8 mouse cellular contexts compared by ENCODE assay signal in the genomic region with DNA sequence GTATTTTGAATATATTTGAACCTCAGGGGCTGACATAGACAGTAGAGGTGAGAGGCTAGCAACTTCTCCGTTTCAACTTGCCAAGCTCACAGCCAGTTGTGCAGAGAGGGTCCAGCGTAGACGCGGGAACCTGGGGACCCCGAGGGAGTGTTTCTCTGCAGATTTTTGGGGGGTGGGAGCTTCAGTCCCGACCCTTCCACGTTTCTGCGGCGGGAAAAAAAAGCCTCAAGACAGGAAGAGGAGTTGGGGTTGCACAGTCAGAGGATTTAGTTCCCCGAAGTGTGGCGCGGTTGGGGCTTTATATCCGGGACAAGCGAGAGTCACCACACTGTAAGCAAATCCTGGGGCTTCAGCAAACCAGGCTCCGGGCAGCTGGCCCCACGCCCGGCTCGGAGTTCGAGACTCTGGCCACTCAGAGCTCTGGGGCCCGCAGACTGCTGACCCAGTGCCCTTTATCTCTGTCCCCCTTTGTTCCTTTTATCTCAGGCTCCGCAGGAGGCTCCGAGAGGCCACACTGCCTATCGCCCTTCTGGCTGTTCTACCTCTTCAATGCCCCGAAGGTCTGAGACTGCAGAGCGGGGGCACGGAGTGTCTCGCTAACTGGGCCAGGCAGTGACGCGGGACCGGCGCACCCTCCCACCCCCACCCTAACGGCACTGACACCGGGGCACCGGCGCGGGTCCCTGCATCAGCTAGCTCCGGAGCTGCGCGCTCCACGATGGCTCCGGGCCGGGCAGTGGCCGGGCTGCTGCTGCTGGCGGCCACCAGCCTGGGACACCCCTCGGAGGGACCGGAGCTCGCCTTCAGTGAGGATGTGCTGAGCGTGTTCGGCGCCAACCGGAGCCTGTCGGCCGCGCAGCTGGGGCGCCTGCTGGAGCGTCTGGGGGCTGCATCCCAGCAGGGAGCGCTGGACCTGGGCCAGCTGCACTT. TPM values are rescaled to one million over a fixed set of nuclear protein-coding genes. Genes with fewer than 3 reads are reported as not detected.
DNase-seq lines count a peak whose midpoint lies in the region; ATAC-seq and TF ChIP-seq lines count a peak whose summit lies in the region.

No protein-coding gene starts in this region.

- H3K4me2 ChIP-seq in embryonic facial prominence, embryonic 11.5 days (ENCODE audit: low read depth, low read length): peak overlapping the region; percentile 93
- H3K4me2 ChIP-seq in limb, embryonic 14.5 days (replicated peaks; ENCODE audit: low read depth, low read length, severe bottlenecking): peak overlapping the region; percentile 86
- H3K4me2 ChIP-seq in midbrain, embryonic 15.5 days: peak overlapping the region; percentile 89

- H3K4me1 ChIP-seq in embryonic facial prominence, embryonic 11.5 days (ENCODE audit: control insufficient read depth, insufficient read depth, low read length): no peaks in the 10 kb centered on the region
- H3K4me1 ChIP-seq in limb, embryonic 14.5 days (ENCODE audit: control insufficient read depth, insufficient read depth, low read length): peaks cover 9% of the 10 kb centered on the region
- peaks cover 18% of the 10 kb centered on the region for H3K4me1 ChIP-seq in midbrain, embryonic 15.5 days

- no peak for TF ChIP-seq POLR2A in limb, embryonic 14.5 days (IDR thresholded peaks at IDR 0.05; ENCODE audit: borderline replicate concordance, extremely low read depth, insufficient read depth, insufficient read length)

- peak overlapping the region; percentile 28; the same call in 1 of the 2 replicates for H3K27ac ChIP-seq in embryonic facial prominence, embryonic 11.5 days (replicated peaks; ENCODE audit: low read depth, low read length)
- no peak overlapping the region for H3K27ac ChIP-seq in limb, embryonic 14.5 days (replicated peaks; ENCODE audit: low read depth, low read length)
- H3K27ac ChIP-seq in midbrain, embryonic 15.5 days: no peak overlapping the region; the same call in 1 of the 2 replicates

- under 1% methylated on average over 56 of the region's 57 CpGs for WGBS in embryonic facial prominence, embryonic 11.5 days
- 1% methylated on average over 43 of the region's 57 CpGs for WGBS in limb, embryonic 14.5 days
- WGBS in midbrain, embryonic 15.5 days: under 1% methylated on average over 57 of the region's 57 CpGs

- H3K27me3 ChIP-seq in embryonic facial prominence, embryonic 11.5 days (ENCODE audit: control insufficient read depth, insufficient read depth, low read length): no peaks in the 10 kb centered on the region
- H3K27me3 ChIP-seq in limb, embryonic 14.5 days (ENCODE audit: control insufficient read depth, insufficient read depth, low read length): no peaks in the 10 kb centered on the region
- H3K27me3 ChIP-seq in midbrain, embryonic 15.5 days (replicated peaks): 0 out of 2 replicates have a peak, but pooled peaks cover 9% of the 10 kb centered on the region

- ATAC-seq in monocyte, adult 5-6 weeks (replicated peaks; ENCODE audit: insufficient number of reproducible peaks, low FRiP score, low TSS enrichment, poor library complexity, severe bottlenecking): no peak
- ATAC-seq in embryonic facial prominence, embryonic 11.5 days (replicated peaks; ENCODE audit: insufficient number of reproducible peaks, low FRiP score, low TSS enrichment, low read depth): peak; percentile 81
- ATAC-seq in limb, embryonic 14.5 days (ENCODE audit: low FRiP score, low read depth): peak; percentile 65
- ATAC-seq in midbrain, embryonic 15.5 days (replicated peaks): peak; percentile 90

- no peaks in the 10 kb centered on the region for H3K9me3 ChIP-seq in embryonic facial prominence, embryonic 11.5 days (replicated peaks; ENCODE audit: control insufficient read depth, low read length)
- H3K9me3 ChIP-seq in limb, embryonic 14.5 days (ENCODE audit: control insufficient read depth, low read length): no peaks in the 10 kb centered on the region
- H3K9me3 ChIP-seq in midbrain, embryonic 15.5 days: no peaks in the 10 kb centered on the region

- peak; percentile 6 to 9 for DNase-seq in monocyte, adult 2 months (ENCODE audit: low read depth in 1 of 2, low spot score in 2 of 2)
- DNase-seq in embryonic facial prominence, embryonic 11.5 days (ENCODE audit: low spot score): peak; percentile 70
- DNase-seq in heart, adult 18-20 months: peak; percentile 61 to 70
- peak; percentile 65 for DNase-seq in kidney, adult 18-20 months
- DNase-seq in limb, embryonic 14.5 days (ENCODE audit: low spot score): peak; percentile 57
- peak; percentile 22 to 42 for DNase-seq in spleen, postnatal 14 days (ENCODE audit: low spot score in 2 of 2)

- H3K4me3 ChIP-seq in embryonic facial prominence, embryonic 11.5 days (ENCODE audit: low read depth, low read length): peak overlapping the region; percentile 60
- H3K4me3 ChIP-seq in limb, embryonic 14.5 days (replicated peaks; ENCODE audit: low read length): peak overlapping the region; percentile 59
- H3K4me3 ChIP-seq in midbrain, embryonic 15.5 days: peak overlapping the region; percentile 50

- peak overlapping the region; percentile 79 for H3K9ac ChIP-seq in embryonic facial prominence, embryonic 11.5 days (replicated peaks; ENCODE audit: low read length)
- peak overlapping the region; percentile 52 for H3K9ac ChIP-seq in limb, embryonic 14.5 days (ENCODE audit: low read depth, low read length, severe bottlenecking)
- peak overlapping the region; percentile 33 for H3K9ac ChIP-seq in midbrain, embryonic 15.5 days

- no peaks in the 10 kb centered on the region for H3K36me3 ChIP-seq in embryonic facial prominence, embryonic 11.5 days (replicated peaks; ENCODE audit: control insufficient read depth, insufficient read depth, low read depth, low read length)
- H3K36me3 ChIP-seq in limb, embryonic 14.5 days (ENCODE audit: control insufficient read depth, insufficient read depth, low read length): no peaks in the 10 kb centered on the region
- H3K36me3 ChIP-seq in midbrain, embryonic 15.5 days (replicated peaks): no peaks in the 10 kb centered on the region

RNA-seq across cellular contexts. Expression of gene Slc39a8, which starts 0.9 kb away (rescaled TPM):
- total RNA-seq in monocyte, adult 5-6 weeks (2017): 0.87 to 1.8 TPM in 2 of 3 replicates, not detected in the other
- 18.8 and 20.3 TPM in 2 replicates for polyA plus RNA-seq in embryonic facial prominence, embryonic 11.5 days (2014; fragmentation: Nextera tagmentation; extraction: Ambion mirVana)
- 1 to 10 TPM; 4.6 to 7.6 TPM for total RNA-seq in heart, adult 18-20 months (2021)
- polyA plus RNA-seq in limb, embryonic 14.5 days (2012; rRNA removed): 3.9 and 4.2 TPM in 2 replicates
- 5.3 and 5.9 TPM in 2 replicates for polyA plus RNA-seq in limb, embryonic 14.5 days (2014; fragmentation: Nextera tagmentation; extraction: Ambion mirVana)
- 9.5 and 12.2 TPM in 2 replicates for polyA plus RNA-seq in midbrain, embryonic 15.5 days (2015; fragmentation: Nextera tagmentation; extraction: Ambion mirVana)

Comparison
In these comparisons a context has a peak if more than half of its experiments do, and no peak if none do; other contexts are left out.
1. DNase-seq: peak in every context shown above with its lines; median percentile 70 in embryonic facial prominence, embryonic 11.5 days; 66 in heart, adult 18-20 months; 65 in kidney, adult 18-20 months; 57 in limb, embryonic 14.5 days; 32 in spleen, postnatal 14 days; 8 in monocyte, adult 2 months.